Comparison of ENCODE assay signal across 9 mouse cellular contexts in genomic region chr13:97442806-97443205, GRCm38 (mm10).
DNase-seq lines count a peak whose midpoint lies in the region; ATAC-seq and TF ChIP-seq lines count a peak whose summit lies in the region.
"Had no signal": no experiment of that assay in that cellular context is flagged by ENCODE, and none has a peak within 500 bp of the region (broad histone marks: within the 10 kb centered on the region; RNA-seq: fewer than 3 reads in every experiment).

No protein-coding gene starts in this region.

- H3K36me3 ChIP-seq in intestine, embryonic 16.5 days (ENCODE audit: control insufficient read depth, insufficient read depth, low read length) = no peaks in the 10 kb centered on the region
- H3K36me3 ChIP-seq in intestine, embryonic 15.5 days = no peaks in the 10 kb centered on the region
- no peaks in the 10 kb centered on the region for H3K36me3 ChIP-seq in spleen, adult 2 months (ENCODE audit: control insufficient read depth, insufficient read depth, low read length)
- H3K36me3 ChIP-seq: limb, embryonic 12.5 days had no signal

- no peak for TF ChIP-seq POLR2A in spleen, adult 2 months (IDR thresholded peaks at IDR 0.05; ENCODE audit: low read depth, low read length)

- TF ChIP-seq CTCF in spleen, adult 2 months (IDR thresholded peaks at IDR 0.05; ENCODE audit: extremely low read depth, insufficient read depth, insufficient read length, insufficient replicate concordance) = no peak

- no peaks in the 10 kb centered on the region for H3K27me3 ChIP-seq in intestine, embryonic 16.5 days (replicated peaks; ENCODE audit: control insufficient read depth, insufficient read depth, low read length)
- H3K27me3 ChIP-seq in intestine, embryonic 15.5 days (replicated peaks) = no peaks in the 10 kb centered on the region
- no peaks in the 10 kb centered on the region for H3K27me3 ChIP-seq in spleen, adult 2 months (ENCODE audit: control insufficient read depth, insufficient read depth, low read length)

- peak overlapping the region; percentile 10; the same call in 1 of the 2 replicates for H3K27ac ChIP-seq in intestine, embryonic 16.5 days (ENCODE audit: low read length)
- H3K27ac ChIP-seq in intestine, embryonic 15.5 days = no peak overlapping the region
- peak overlapping the region; percentile 6; the same call in 1 of the 2 replicates for H3K27ac ChIP-seq in spleen, adult 2 months (ENCODE audit: insufficient read depth, low read length)
- H3K27ac ChIP-seq: limb, embryonic 12.5 days had no signal

- ATAC-seq in intestine, embryonic 16.5 days = no peak
- ATAC-seq in intestine, embryonic 15.5 days = no peak
- ATAC-seq in granulocyte monocyte progenitor cell, adult 5-6 weeks (replicated peaks; ENCODE audit: poor library complexity, severe bottlenecking) = peak; percentile 34

- no peak overlapping the region for H3K4me3 ChIP-seq in intestine, embryonic 16.5 days (ENCODE audit: low read length)
- H3K4me3 ChIP-seq in intestine, embryonic 15.5 days (replicated peaks) = no peak overlapping the region
- H3K4me3 ChIP-seq in spleen, adult 2 months (ENCODE audit: extremely low read depth, insufficient read depth, insufficient read length) = no peak overlapping the region
- H3K4me3 ChIP-seq: limb, embryonic 12.5 days had no signal

- no peaks in the 10 kb centered on the region for H3K9me3 ChIP-seq in intestine, embryonic 16.5 days (ENCODE audit: control insufficient read depth, low read length)
- no peaks in the 10 kb centered on the region for H3K9me3 ChIP-seq in intestine, embryonic 15.5 days
- H3K9me3 ChIP-seq: limb, embryonic 12.5 days had no signal

- 59% methylated on average over 1 of the region's 1 CpGs for WGBS in intestine, embryonic 16.5 days
- WGBS in intestine, embryonic 15.5 days = 56% methylated on average over 1 of the region's 1 CpGs
- WGBS in spleen, adult 2 months = 17% methylated on average over 1 of the region's 1 CpGs

- no peak overlapping the region for H3K4me2 ChIP-seq in intestine, embryonic 16.5 days (ENCODE audit: low read depth, low read length)
- H3K4me2 ChIP-seq in intestine, embryonic 15.5 days (replicated peaks) = no peak overlapping the region

- H3K9ac ChIP-seq in intestine, embryonic 16.5 days (ENCODE audit: low read depth, low read length) = no peak overlapping the region
- H3K9ac ChIP-seq in intestine, embryonic 15.5 days = no peak overlapping the region
- H3K9ac ChIP-seq: limb, embryonic 12.5 days had no signal

- H3K4me1 ChIP-seq in intestine, embryonic 16.5 days (ENCODE audit: control insufficient read depth, insufficient read depth, low read length) = peaks cover 27% of the 10 kb centered on the region
- peaks cover 27% of the 10 kb centered on the region for H3K4me1 ChIP-seq in intestine, embryonic 15.5 days (replicated peaks)
- H3K4me1 ChIP-seq in spleen, adult 2 months (ENCODE audit: control insufficient read depth, insufficient read depth, insufficient read length) = peaks cover 9% of the 10 kb centered on the region; the same call in 1 of the 2 replicates

- no peak for DNase-seq in spleen, adult 2 months (ENCODE audit: low read depth in 1 of 2, low spot score in 2 of 2)
- no peak for DNase-seq in spleen, postnatal 14 days (ENCODE audit: low spot score in 2 of 2)
- no peak for DNase-seq in cerebellum, postnatal 25 days
- no peak for DNase-seq in urinary bladder, postnatal 4 days (ENCODE audit: low spot score in 2 of 2)
- DNase-seq: kidney, postnatal 36 days had no signal
